Mouse (Mus musculus) thymus, adult 2 months (tissue): ENCODE measurements at regions not wholly inside any gene's neighbourhood (a gene's known extent, or its start where the extent isn't known, plus 50 kb on each side); places are given as distances from the start of the nearest gene placed in this dataset.

ENCODE experiments used
- CTCF ChIP-seq: fragments of 200-500 bp; IDR thresholded peaks from 2 replicates; pipeline ENCODE4 v1.5.1; 2012; ENCODE audit warnings: mild to moderate bottlenecking, control low read depth, low read length, moderate library complexity, borderline replicate concordance; ENCODE audit not compliant: control insufficient read depth, poor library complexity, insufficient read depth; ENCODE audit errors: extremely low read depth
- POLR2A ChIP-seq: fragments of 200-500 bp; IDR thresholded peaks from 2 replicates; pipeline ENCODE4 v1.6.1; 2012; ENCODE audit warnings: mild to moderate bottlenecking, low read length, control low read depth, moderate library complexity; ENCODE audit not compliant: control insufficient read depth, poor library complexity, insufficient read depth; ENCODE audit errors: extremely low read depth

DNA sequence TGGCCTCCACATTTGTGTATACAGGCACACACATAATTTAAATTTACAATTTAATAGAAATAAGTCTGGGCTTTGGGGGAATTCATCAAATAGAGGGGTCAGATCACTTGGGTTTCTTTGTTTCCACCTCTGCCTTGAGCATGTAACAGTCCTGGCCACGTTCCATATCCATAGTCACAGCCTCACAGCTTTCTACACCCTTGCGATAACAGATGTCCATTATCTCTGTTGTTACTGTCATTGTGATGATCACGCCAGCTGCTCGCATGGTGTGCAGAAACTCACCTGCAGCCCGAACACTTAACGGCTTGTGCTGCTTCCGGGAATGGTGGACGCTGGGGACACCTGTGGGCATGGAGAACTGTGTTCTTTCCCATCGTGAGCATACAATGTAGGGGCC, 163.4 kb downstream of the Cdh26 start:
- TF ChIP-seq CTCF: no peak
- TF ChIP-seq POLR2A: no peak
